Mouse (Mus musculus) thymus, postnatal 14 days (tissue): ENCODE results near the gene Dennd6a.
A peak's percentile ranks its signal among the peaks of the same experiment; 100 is the strongest.

ENCODE experiments used
- DNase-seq: peaks from one replicate; pipeline ENCODE4 v3.0.0; 2021

Gene Dennd6a

DNA sequence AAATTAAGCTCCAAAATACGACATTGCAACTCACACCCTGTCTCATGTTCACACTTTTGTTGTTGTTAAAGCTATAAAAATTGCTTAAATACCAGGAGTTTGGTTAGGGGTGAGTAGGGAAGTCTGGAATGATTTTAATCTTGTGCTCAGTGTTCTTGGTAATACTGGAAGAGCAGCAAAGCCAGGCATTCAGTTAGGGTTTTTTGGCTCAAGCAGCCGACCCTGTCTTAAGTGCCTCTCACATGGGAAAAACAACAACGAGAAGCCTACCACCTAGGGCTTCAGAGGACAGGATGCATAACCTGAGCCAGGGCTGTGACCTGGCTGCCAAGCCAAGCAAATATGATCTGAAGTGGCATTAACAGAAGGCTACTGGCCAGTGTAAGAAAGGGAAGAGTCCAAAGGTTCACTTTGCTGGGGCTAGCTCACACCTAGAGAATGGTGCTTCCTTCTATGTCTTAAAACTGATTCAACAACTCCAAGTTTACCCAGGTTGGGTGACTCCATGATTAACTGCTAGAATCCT, 2.7 kb downstream of the Dennd6a start:
- DNase-seq, result no peak

DNA sequence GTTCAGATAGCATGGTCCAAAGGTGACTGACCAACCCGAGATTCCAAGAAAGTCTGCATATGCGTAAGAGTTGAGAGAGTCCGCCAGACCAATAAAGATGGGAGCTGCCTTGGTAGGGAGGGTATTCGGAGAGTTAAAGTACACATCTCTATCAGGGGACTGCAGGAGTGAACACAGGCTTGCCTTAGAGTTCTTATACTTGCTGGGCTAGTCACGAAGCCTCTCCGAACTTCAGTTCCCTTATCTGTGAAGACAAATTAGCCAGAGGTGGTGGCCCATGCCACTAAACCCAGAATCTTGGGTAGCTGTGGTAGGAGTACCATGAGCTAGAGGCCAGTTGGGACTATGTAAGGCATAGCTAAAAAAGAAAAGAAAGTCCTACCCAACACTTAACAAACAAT, 5.1 kb downstream of the Dennd6a start:
- no peak for DNase-seq

DNA sequence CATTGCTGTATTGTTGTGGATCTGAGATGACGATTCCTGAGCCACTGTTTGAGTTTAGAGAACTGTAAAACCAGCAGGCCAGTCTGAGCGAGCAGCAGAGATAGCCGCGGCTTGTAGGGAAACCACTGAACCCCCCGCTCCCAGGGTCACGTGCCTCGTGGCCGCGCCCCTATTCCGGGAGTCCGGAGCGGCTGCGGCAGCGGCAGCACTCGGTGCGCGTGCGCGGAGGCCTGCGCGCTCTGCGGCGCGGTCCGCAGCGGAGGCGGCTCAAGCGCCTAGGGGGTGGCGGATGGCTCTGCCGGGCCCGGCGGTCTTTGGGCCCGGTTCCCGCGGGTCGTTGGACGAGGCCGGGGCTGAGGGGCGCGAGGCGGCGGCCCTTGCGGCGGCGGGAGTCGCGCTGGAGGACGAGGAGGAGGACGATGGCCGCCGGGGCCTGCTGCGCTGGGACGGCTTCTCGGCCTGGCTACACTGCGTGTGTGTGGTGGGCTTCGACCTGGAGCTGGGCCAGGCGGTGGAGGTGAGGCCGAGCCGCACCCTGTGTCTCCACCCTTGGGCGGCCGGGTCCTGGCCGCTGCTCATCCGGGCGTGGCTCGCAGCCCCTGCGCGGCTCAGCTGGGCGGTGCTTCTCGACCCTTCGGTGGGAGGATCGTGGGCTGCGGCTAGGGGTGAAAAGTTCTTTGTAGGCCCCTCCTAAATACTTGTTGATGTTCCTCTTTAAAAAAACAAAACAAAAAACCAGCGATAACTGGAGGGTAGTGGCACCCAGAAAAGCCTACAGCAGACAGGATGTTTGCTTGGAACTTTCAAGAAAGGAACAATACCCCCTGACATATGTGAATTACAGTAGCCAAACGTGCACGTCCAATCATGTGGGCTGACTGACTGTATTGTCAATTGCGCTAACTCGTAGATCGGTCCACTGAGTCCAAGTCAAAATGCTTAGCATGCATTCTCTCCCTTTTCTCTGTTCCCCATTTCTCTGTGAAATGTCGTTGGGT, 6.0 kb downstream of the Dennd6a start:
- DNase-seq, result peak; percentile 90

DNA sequence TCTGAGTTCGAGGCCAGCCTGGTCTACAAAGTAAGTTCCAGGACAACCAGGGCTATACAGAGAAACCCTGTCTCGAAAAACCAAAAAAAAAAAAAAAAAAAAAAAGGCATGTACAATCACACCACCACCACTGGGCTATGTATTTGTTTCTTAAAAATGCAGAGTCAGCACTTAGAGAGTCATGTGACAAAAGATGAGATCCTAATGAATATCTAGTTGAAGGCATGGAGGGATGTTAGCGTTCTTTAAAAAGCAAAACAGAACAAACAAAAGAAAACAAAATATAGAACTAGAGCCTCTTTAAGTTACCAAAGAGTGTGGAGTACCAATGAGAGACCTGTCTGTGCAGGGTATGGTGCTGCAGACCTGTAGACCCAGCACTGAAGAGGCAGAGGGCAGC, 10.0 kb downstream of the Dennd6a start:
- DNase-seq, result no peak

DNA sequence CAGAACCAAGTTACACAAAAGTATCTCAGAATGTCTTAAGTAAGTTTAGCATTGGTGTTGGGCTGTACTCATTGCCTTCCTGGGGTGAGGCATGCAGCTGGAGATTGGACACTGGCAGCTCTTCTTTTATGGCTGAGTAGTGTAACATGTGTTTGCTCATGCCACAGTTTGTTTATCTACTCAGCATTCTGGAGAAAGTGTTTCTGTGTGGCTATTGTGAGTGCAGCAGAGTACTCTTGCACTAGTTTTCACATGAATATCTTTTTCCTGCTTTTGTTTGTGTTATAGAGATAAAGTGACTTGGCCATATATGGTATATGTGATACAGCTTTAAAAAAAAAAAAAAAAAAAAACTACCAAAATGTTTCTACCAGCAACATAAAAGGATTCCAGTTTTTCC, 13.5 kb downstream of the Dennd6a start:
- no peak for DNase-seq

DNA sequence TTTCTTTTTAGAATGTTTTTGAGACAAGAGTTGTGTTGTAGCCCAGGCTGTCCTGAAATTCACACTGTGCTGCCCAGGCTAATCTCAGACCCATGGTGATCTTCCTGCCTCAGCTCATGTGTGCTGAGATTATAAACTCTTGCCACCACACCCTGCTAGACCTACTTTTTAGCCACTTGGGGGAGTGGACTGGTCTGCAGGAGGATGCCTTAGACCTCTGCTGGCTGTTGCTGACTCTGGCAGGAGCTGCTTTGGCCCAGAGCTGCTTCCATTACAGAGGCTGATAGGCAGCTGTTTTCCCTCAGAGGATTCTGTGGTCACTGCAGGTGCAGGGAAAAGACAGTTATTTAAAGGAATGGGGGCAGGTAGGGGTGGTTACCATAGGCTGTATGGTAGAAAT, 17.7 kb downstream of the Dennd6a start:
- peak; percentile 14 for DNase-seq

DNA sequence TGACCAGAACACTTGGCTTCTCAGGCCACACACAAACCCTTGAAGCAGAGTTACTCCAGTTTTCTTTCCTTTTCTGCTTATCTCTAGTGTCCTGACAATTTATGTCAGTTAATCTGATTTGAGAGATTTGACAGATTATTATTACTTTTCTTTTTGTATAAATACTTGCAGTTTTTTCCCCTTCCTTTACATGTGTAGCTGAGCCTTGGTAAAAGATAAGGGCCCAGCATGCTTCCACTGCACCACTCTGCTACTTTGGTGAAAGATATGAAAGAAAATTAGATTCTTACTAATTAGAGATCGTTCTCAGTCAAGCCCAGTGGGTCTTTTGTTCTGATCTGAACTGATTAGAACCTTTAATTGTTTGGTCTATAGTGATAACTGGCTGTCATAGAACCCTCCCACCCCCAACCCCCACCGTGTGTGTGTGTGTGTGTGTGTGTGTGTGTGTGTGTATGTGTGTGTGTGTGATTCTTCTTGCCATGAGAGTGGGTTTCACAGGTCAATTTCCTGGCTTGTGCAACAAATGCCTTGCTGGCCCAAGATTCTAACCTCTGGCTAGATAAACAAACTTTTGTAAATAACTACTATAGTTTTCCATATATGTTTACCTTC, 19.7 kb downstream of the Dennd6a start:
- no peak for DNase-seq

DNA sequence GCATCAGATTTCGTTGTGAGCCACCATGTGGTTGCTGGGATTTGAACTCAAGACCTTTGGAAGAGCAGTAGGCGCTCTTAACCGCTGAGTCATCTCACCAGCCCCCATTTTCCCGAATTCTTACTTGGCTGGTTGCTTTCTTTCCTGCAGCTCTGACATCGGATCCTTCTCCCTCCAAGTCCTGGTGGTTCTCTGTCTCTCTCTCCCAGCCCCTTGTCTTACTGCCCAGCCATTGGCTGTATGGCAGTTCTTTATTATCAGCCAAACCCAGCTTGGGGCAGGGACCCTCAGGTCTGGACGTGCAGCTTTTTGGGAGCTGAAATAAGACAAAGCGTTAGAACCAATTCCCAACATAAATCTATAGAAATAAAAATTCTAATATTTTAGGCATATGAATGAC, 21.5 kb downstream of the Dennd6a start:
- no peak for DNase-seq

DNA sequence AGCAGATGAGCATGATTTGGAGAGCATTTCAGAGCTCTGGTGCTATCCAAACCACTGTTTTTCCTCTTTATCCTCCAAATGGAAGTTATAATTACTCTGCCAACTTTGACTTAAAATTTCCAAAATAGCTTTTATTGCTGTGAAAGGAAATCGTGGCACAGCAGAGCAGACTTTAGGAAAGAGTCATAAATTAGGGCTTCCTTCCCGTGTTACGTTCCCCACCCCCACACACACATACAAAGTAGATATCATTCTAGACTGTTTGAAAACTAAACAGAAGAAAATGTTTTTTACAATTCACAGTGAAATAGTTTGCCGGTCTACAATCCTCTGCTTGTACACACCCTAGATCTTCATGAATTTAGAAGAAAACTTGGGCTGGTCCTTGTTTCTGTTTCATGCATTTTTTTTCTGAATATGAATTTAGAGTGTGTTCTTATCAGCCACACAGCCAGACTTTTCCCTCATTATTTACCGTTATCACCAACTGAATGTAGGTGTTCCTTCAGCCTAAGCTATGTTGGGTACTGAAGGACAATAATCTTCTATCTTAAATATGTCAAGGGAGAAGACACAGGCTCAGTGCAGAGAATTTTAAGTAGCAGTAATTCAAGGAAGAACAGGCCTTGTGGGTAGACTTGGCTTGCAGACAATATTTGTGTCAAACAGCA, 22.2 kb downstream of the Dennd6a start:
- no peak for DNase-seq

DNA sequence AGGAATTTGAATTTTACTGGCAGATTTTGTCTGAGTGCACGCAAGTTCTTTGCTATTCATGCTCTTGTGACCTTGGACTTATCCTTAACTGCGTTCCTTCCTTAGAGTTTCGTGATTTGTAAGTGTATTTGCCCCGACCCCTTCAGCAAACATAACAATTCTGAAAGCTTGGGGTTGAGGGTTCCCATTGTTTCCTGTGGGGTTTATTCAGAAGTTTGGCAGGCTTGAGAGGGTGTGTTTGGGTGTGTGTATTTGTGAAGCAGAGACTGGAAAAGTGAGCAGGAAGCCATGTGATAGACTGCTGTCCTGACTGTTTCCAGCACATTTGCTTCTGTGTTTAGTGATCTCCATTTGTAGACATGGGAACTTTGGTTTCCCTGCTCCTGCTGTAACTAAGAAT, 31.7 kb downstream of the Dennd6a start:
- no peak for DNase-seq

DNA sequence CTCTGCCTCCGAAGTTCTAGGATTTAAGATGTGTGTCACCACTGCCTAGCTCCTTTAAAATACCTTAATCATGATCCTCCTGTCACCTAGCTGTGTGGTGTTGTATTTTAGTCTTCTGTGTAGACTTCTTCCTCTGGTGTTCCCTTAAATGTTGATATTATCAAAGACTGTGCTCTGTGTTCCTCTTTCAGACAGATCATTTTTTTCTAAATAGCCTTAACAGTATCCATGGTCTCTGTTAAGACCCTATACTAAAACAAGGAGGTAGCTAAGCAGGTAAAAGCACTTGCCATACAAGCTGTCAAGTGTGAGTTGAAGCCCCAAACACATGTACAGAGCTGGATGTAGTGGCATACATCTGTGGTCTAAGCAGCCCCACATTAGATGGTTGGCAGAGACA, 36.0 kb downstream of the Dennd6a start:
- no peak for DNase-seq

DNA sequence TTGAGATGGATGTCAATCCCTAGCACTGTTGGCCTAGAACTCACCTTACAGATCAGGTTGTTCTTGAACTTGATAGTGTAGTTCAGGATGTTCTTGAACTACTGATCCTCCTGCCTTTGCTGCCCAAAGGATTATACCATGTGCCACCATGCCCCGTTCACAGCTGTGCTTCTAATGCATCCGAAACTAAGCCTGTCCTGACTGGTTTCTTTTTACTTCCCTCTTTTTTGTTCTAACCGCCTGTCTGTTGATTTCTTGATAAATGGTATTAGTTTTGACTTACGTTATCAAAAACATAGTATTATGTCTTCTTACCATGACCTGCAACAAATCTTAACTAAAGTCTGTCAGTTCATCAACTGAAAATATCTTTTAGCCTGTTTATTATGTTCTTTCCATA, 37.0 kb downstream of the Dennd6a start:
- DNase-seq, result no peak

DNA sequence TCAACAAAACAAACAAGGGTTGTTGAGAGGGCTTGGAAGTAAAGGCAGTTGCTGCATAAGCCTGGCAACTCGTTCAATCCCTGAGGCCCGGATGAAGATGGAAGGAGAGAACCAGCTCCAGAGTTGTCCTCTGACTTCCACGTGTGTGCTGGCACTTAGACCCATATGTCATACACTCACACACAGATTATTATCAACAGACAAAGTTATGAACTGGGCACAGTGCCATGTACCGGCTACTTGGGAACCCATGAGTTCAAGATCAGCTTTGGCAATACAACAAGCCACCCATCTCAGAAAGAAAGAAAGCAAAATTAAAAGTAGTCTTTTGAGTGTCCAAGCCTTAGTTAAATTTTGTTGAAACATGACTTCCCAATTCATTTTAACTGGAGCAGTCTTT, 51.6 kb downstream of the Dennd6a start:
- no peak for DNase-seq

DNA sequence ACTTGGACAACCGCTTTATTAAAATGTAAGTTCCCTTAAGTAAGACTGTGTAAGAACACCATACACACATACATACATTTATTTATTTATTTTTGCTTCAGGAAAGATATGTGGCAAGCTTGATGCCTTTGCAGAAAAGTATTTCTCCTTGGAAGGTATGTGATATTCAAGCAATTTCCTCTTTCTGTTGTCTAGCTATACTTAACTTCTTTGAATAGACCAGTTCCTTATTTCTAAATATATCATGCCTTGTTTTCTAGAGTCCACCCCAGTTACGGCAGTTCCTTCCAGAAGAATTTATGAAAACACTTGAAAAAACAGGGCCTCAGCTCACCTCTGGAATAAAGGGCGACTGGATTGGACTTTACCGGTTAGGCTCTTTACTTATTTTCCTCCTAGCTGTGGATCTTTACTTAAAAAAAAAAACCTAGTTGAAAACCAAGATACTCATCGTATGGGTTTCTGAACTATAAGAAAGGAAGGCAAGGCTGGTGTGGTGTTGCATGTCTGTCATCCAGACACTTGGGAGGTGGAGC, 53.0 kb downstream of the Dennd6a start:
- DNase-seq, result no peak

DNA sequence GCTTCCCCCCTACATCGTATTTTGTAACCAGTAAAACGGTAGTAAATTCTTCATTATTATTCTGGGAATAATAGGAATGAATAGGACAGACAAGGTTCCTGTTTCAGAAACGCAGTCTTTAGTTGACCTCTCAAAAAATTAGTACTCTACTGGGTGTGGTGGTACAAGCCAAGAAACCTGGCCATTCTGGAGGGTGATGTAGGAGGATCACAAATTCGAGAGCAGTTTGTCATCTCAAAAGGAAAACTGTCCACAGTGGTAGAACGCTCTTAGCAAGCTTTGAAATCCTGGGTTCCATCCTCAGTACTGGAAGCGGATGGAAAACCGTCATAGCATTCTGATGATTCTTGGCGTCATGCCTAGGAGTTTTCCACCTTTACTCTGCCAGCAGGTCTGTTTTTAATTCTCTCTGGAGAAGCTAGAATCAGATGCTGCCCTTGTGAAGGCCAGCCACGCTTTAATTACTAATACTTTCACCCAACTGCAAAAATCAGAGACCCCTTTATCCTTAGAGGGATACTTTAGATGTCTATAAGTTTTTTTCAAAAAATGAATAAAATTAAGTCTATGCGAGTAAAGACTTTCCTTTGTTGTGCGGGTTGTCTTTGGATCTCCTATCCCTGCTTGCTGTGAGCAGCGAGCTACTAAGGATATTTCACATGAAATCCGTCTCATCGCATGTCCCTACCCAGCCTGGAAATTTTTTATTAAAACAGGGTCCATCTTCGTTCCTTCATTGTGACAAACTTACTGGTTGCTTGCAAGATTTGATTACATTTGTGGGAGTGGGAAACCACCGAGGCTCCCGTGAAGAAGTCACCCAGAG, 63.6 kb downstream of the Dennd6a start:
- peak; percentile 6 for DNase-seq

DNA sequence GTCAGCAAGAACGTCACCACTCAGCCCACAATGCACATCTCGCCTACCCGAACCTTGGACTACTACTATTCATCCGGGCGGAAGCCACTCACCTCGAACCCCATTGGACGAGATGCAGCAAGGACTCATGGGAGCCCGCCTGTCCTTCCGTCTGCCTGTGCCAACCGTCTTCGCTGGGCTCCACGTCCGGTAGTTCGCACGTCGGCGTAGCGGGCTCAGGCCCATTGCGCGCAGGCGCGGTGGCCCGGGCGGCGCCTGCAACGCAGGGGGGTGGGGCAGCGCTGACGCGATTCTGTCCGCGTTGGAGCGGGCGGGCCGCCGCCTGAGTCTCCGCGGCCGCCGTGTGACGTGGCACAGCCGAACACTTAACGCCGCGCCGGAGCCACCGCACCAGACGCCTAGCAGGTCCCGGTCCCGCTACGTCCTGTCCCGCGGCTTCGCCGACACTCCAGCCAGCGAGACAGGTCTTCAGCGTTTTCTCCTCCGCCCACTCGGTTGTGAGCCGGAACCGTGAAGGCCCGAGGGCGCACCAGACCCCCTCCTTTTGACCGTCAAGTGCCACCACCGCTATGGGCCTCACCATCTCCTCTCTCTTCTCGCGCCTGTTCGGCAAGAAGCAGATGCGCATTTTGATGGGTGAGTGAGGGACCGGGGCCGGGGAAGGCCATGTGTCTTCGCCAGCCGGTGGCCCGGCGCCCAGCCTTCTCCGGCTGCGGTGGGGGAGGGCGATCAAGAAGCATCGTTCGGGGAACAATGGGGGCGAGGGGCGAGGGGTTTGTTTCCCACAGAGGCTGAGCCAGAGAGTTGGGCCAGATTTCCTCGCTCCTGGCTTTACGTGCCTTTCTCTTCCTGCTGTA, 64.4 kb downstream of the Dennd6a start, which contains the start of gene Arf4:
TSS of gene Arf4 (plus strand) at position 224 of the 857 bp plus-strand sequence.
- DNase-seq, result peak; percentile 97

DNA sequence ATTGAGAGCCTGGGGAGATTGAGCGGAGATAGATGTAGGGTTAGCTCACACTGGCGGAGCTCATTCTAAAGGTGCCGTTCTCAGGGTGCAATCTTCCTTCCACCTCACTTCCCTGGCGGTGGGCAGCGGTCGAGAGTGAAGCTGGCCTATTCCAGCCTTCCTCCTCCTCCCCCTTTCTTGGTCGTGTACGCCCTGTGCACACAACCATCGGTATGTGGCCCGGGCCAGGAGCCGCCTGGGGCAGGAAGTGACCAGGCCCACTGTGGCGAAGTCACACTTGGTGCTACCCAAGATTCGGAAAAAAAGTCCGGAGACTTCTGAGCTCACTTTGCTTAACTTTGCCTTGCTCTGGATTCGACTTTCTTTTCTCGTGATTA, 65.0 kb downstream of the Dennd6a start:
- DNase-seq, result peak; percentile 57

DNA sequence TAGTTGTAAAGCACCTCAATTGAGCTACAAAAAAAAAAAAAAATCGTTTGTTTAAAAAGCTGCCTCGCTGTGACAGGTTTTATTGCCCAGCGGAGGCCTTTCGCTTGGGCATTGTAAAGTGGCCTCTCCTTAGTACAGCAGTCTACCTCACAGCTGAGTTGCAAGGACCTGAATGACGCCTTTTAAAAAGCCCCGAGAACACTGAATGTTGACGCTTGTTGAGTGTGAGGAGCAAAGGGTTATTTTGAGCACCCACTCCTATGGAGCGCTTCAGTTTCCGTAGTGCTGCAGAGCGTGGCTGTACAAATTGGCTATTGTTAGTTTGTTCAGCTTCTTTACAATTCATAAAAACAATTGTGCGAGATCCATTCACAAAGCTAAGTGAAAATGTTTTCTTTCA, 65.6 kb downstream of the Dennd6a start:
- peak; percentile 19 for DNase-seq

DNA sequence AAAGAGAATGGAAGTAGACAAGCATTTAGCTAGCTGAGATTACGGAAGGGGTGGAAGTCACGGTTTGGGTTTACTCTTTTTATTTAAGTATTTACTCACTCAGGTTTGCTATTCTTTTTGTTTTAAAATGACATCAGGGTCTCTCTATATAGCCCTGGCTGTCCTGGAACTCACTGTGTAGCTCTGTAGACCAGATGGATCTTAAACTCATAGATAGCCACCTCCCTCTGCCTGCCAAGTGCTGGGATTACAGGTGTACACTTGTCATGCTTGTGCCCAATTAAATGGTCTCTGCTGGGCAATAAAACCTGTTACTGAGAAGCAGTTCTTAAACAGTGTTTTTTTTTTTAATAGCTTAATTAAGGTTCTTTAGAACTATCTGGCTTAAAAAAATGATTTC, 66.3 kb downstream of the Dennd6a start:
- DNase-seq, result peak; percentile 13

DNA sequence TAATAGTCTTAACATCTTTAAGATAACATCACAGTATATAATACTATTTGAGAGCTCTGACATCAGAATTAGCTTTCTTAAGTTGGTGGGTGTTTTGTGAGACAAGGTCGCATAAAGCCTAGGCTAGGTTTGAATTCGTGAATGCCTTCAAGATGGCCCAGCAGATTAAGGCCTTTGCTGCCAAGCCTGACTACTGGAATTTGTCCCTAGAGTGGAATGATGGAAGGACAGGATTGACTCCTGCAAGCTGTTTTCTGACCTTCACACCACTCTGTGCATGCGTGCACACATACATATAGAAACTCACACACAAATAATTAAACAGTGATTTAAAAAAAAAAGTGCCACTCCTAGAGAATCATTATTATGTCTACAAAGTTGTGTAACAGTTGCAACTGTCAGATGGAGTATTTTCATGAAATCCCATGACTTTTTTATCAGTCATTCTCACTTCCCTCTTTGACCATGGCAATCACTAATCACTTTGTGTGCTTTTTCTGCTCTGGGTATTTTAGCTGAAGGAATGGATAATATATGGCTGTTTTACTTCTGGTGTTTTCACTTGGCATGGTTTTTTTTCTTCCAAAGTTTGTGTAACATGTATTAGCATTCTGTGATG, 69.5 kb downstream of the Dennd6a start:
- no peak for DNase-seq
